Mouse (Mus musculus) midbrain, embryonic 13.5 days (tissue): ENCODE results near the gene Olfr918. TPM values are rescaled to one million over a fixed set of nuclear protein-coding genes. Genes with fewer than 3 reads are reported as not detected.

Experiments used
- ATAC-seq: fragments of 200-750 bp; cut with Nextera tagmentation; 2 replicates; pipeline ENCODE4 v1.8.0; 2017; ENCODE audit warnings: mild to moderate bottlenecking, moderate TSS enrichment, moderate library complexity
- H3K27ac ChIP-seq: fragments of 300-500 bp; sonication (generic); 2 replicates; pipeline ENCODE4 v1.5.1; 2015; ENCODE audit warnings: inconsistent platforms, mild to moderate bottlenecking, moderate library complexity
- H3K27me3 ChIP-seq: fragments of 300-500 bp; sonication (generic); 2 replicates; pipeline ENCODE4 v1.6.1; 2015; ENCODE audit warnings: mild to moderate bottlenecking, inconsistent platforms
- H3K36me3 ChIP-seq: fragments of 300-500 bp; sonication (generic); 2 replicates; pipeline ENCODE4 v1.6.1; 2015; ENCODE audit warnings: mild to moderate bottlenecking, inconsistent platforms
- H3K4me1 ChIP-seq: fragments of 300-500 bp; sonication (generic); replicated peaks from 2 replicates; pipeline ENCODE4 v1.6.1; 2015; ENCODE audit warnings: inconsistent platforms
- H3K4me2 ChIP-seq: fragments of 300-500 bp; sonication (generic); replicated peaks from 2 replicates; pipeline ENCODE4 v1.6.1; 2015; ENCODE audit warnings: moderate library complexity, mild to moderate bottlenecking, inconsistent platforms
- H3K4me3 ChIP-seq: fragments of 300-500 bp; sonication (generic); replicated peaks from 2 replicates; pipeline ENCODE4 v1.5.1; 2015; ENCODE audit warnings: mild to moderate bottlenecking, inconsistent platforms
- H3K9ac ChIP-seq: fragments of 300-500 bp; sonication (generic); replicated peaks from 2 replicates; pipeline ENCODE4 v1.6.1; 2015; ENCODE audit warnings: mild to moderate bottlenecking, inconsistent platforms
- H3K9me3 ChIP-seq: fragments of 300-500 bp; sonication (generic); 2 replicates; pipeline ENCODE4 v1.6.1; 2016; ENCODE audit warnings: mild to moderate bottlenecking, inconsistent platforms
- WGBS: fragments of 180-500 bp; shearing (Covaris S2); methylation state at CpG from one replicate; pipeline ENCODE4 v1.1.7; 2015; 5-methylcytosine and 5-hydroxymethylcytosine counted together
- polyA plus RNA-seq: library from polyadenylated mRNA; unstranded; fragments of >200 nt; fragmentation: Nextera tagmentation; extraction: Ambion mirVana; gene quantifications from 2 replicates; pipeline ENCODE4 v1.2.1, GENCODE M21; 2015

Olfr918 gene
- not detected in 2 replicates for polyA plus RNA-seq

GRCm38 (mm10) chr9:38674501-38674900 is at the start of gene Olfr918:
Gene Olfr918 (minus strand): TSS chr9:38674601.
- Histone ChIP-seq H3K4me3 (no peak within 1 kb of the TSS), H3K36me3 (no peaks in the 10 kb centered on the region), H3K27ac (no peak within 1 kb of the TSS), H3K4me2 (no peak within 1 kb of the TSS), H3K9me3 (no peaks in the 10 kb centered on the region), H3K9ac (no peak within 1 kb of the TSS), H3K4me1 (no peaks in the 10 kb centered on the region), H3K27me3 (no peaks in the 10 kb centered on the region)
- 89% methylated on average over 2 of the region's 2 CpGs for WGBS
- no peak for ATAC-seq

GRCm38 (mm10) chr9:38724044-38724443 is 49.6 kb upstream of the Olfr918 start:
- no peak overlapping the region for H3K4me2 ChIP-seq
- peaks cover 3% of the 10 kb centered on the region for H3K4me1 ChIP-seq
- no peak for ATAC-seq
- no peaks in the 10 kb centered on the region for H3K27me3 ChIP-seq
- WGBS, result 98% methylated on average over 1 of the region's 1 CpGs
- H3K36me3 ChIP-seq, result no peaks in the 10 kb centered on the region
- no peak overlapping the region for H3K4me3 ChIP-seq
- H3K9me3 ChIP-seq, result no peaks in the 10 kb centered on the region
- H3K27ac ChIP-seq, result no peak overlapping the region
- H3K9ac ChIP-seq, result no peak overlapping the region

- ATAC-seq, result peak; percentile 40; the same call in 1 of the 2 replicates
- peaks cover 12% of the 10 kb centered on the region for H3K4me1 ChIP-seq
- H3K9me3 ChIP-seq, result no peaks in the 10 kb centered on the region
- H3K4me2 ChIP-seq, result peak overlapping the region; percentile 48
- no peak overlapping the region for H3K27ac ChIP-seq
- no peaks in the 10 kb centered on the region for H3K27me3 ChIP-seq
- H3K9ac ChIP-seq, result peak overlapping the region; percentile 37; the same call in 1 of the 2 replicates
- 2% methylated on average over 3 of the region's 3 CpGs for WGBS
- H3K4me3 ChIP-seq, result peak overlapping the region; percentile 36
- H3K36me3 ChIP-seq, result no peaks in the 10 kb centered on the region
Observed at GRCm38 (mm10) chr9:38718927-38719441, 44.6 kb upstream of the Olfr918 start.

- Histone ChIP-seq H3K4me3 (peak within 1 kb of the TSS; percentile 36), H3K9me3 (no peaks in the 10 kb centered on the region), H3K9ac (peak within 1 kb of the TSS; percentile 37; the same call in 1 of the 2 replicates), H3K27ac (no peak within 1 kb of the TSS), H3K27me3 (no peaks in the 10 kb centered on the region), H3K36me3 (no peaks in the 10 kb centered on the region), H3K4me2 (peak within 1 kb of the TSS; percentile 48), H3K4me1 (peaks cover 12% of the 10 kb centered on the region)
- ATAC-seq, result no peak
- 6% methylated on average over 4 of the region's 4 CpGs for WGBS
Observed at GRCm38 (mm10) chr9:38718102-38718501, 43.7 kb upstream of the Olfr918 start, which contains the start of gene Vwa5a. Gene Vwa5a (plus strand): TSS chr9:38718268.

DNA sequence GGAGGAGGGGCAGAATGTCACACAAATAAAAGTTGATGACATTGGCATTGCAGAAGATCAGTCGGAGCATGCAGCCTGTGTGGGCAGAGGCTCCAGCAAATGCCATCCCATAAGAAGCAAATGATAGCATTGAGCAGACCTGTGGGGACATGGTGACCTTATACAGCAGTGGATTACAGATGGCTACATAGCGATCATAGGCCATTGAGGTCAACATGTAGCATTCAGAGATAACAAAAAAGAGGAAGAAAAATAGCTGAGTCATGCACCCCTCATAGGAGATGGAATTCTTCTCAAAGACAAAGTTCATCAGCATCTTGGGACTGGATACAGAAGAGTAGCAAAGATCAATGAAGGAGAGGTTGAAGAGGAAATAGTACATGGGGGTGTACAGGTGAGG is 1.5 kb downstream of the Olfr918 start:
- Histone ChIP-seq H3K36me3 (no peaks in the 10 kb centered on the region), H3K4me2 (no peak overlapping the region), H3K27ac (no peak overlapping the region), H3K27me3 (no peaks in the 10 kb centered on the region), H3K9me3 (no peaks in the 10 kb centered on the region), H3K4me1 (no peaks in the 10 kb centered on the region), H3K4me3 (no peak overlapping the region), H3K9ac (no peak overlapping the region)
- ATAC-seq, result no peak
- WGBS, result 85% methylated on average over 2 of the region's 2 CpGs

DNA sequence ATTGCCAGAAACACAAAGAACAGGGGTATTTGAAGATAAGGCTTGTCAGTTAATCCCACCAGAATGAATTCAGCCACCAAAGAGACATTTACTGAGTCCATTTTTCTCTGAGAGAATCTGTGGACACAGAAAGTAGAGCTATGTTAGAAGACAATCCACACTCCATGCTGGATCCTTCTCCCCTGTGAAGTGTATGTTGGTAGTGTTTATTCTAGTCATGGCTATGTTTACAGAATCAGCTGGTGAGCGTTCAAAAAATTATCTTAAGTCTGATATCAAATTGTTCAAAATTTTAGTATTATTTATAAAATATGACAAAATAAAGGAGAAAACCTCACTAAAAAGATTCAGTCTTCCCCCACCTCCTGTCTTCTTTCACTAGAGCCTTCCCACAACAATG is 8.7 kb downstream of the Olfr918 start, which contains the start of gene Olfr917:
TSS of gene Olfr917 (minus strand) at position 101 of the 400 bp plus-strand sequence.
- no peaks in the 10 kb centered on the region for H3K9me3 ChIP-seq
- H3K4me2 ChIP-seq, result no peak within 1 kb of the TSS
- no peaks in the 10 kb centered on the region for H3K4me1 ChIP-seq
- H3K27ac ChIP-seq, result no peak within 1 kb of the TSS
- H3K27me3 ChIP-seq, result no peaks in the 10 kb centered on the region
- no peaks in the 10 kb centered on the region for H3K36me3 ChIP-seq
- WGBS, result 92% methylated on average over 1 of the region's 1 CpGs
- no peak for ATAC-seq
- no peak within 1 kb of the TSS for H3K4me3 ChIP-seq
- H3K9ac ChIP-seq, result no peak within 1 kb of the TSS

- no peak within 1 kb of the TSS for H3K27ac ChIP-seq
- H3K36me3 ChIP-seq, result no peaks in the 10 kb centered on the region
- no peak for ATAC-seq
- no peaks in the 10 kb centered on the region for H3K27me3 ChIP-seq
- H3K4me2 ChIP-seq, result no peak within 1 kb of the TSS
- no peaks in the 10 kb centered on the region for H3K9me3 ChIP-seq
- WGBS, result 73% methylated on average over 1 of the region's 1 CpGs
- no peaks in the 10 kb centered on the region for H3K4me1 ChIP-seq
- H3K4me3 ChIP-seq, result no peak within 1 kb of the TSS
- no peak within 1 kb of the TSS for H3K9ac ChIP-seq
Observed at GRCm38 (mm10) chr9:38659775-38660174, 14.6 kb downstream of the Olfr918 start, which contains the start of gene Olfr916. Gene Olfr916 (minus strand): TSS chr9:38659875.

GRCm38 (mm10) chr9:38632406-38632805 is 42.0 kb downstream of the Olfr918 start:
- H3K9ac ChIP-seq, result no peak overlapping the region
- H3K27ac ChIP-seq, result no peak overlapping the region
- no peaks in the 10 kb centered on the region for H3K36me3 ChIP-seq
- H3K4me2 ChIP-seq, result no peak overlapping the region
- no peak overlapping the region for H3K4me3 ChIP-seq
- WGBS, result 76% methylated on average over 4 of the region's 4 CpGs
- no peaks in the 10 kb centered on the region for H3K4me1 ChIP-seq
- no peaks in the 10 kb centered on the region for H3K27me3 ChIP-seq
- ATAC-seq, result no peak
- 0 out of 2 replicates have a peak, but pooled peaks cover 2% of the 10 kb centered on the region for H3K9me3 ChIP-seq

Other genes starting within 250 kb of the Olfr918 start
- not detected in 2 replicates for gene Olfr901, start 245.1 kb downstream of the Olfr918 start, polyA plus RNA-seq
- gene Olfr902, start 226.9 kb downstream of the Olfr918 start, polyA plus RNA-seq, result not detected in 2 replicates
- not detected in 2 replicates for gene Olfr904, start 211.5 kb downstream of the Olfr918 start, polyA plus RNA-seq
- gene Olfr905, start 203.5 kb downstream of the Olfr918 start, polyA plus RNA-seq, result not detected in 2 replicates
- not detected in 2 replicates for gene Olfr906, start 187.5 kb downstream of the Olfr918 start, polyA plus RNA-seq
- not detected in 2 replicates for gene Olfr907, start 178.8 kb downstream of the Olfr918 start, polyA plus RNA-seq
- gene Olfr911-ps1, start 153.0 kb downstream of the Olfr918 start, polyA plus RNA-seq, result not detected in 2 replicates
- not detected in 2 replicates for gene Olfr910, start 136.8 kb downstream of the Olfr918 start, polyA plus RNA-seq
- not detected in 2 replicates for gene Olfr912, start 94.4 kb downstream of the Olfr918 start, polyA plus RNA-seq
- not detected in 2 replicates for gene Olfr913, start 81.8 kb downstream of the Olfr918 start, polyA plus RNA-seq
- not detected in 2 replicates for gene Olfr914, start 69.5 kb downstream of the Olfr918 start, polyA plus RNA-seq
- gene Olfr916, start 14.7 kb downstream of the Olfr918 start, polyA plus RNA-seq, result not detected in 2 replicates
- gene Olfr917, start 8.8 kb downstream of the Olfr918 start, polyA plus RNA-seq, result not detected in 2 replicates
- not detected in 2 replicates for gene Olfr919, start 29.1 kb upstream of the Olfr918 start, polyA plus RNA-seq
- 6.0 and 8.3 TPM in 2 replicates for gene Vwa5a, start 43.7 kb upstream of the Olfr918 start, polyA plus RNA-seq
- gene Olfr920, start 77.7 kb upstream of the Olfr918 start, polyA plus RNA-seq, result not detected in 2 replicates
- gene Olfr921, start 98.5 kb upstream of the Olfr918 start, polyA plus RNA-seq, result not detected in 2 replicates
- not detected in 2 replicates for gene Olfr922, start 140.0 kb upstream of the Olfr918 start, polyA plus RNA-seq
- gene Olfr923, start 151.9 kb upstream of the Olfr918 start, polyA plus RNA-seq, result not detected in 2 replicates
- gene Olfr924, start 169.8 kb upstream of the Olfr918 start, polyA plus RNA-seq, result not detected in 2 replicates
- not detected in 2 replicates for gene Olfr26, start 180.5 kb upstream of the Olfr918 start, polyA plus RNA-seq
- gene Olfr926, start 202.5 kb upstream of the Olfr918 start, polyA plus RNA-seq, result not detected in 2 replicates